Mouse (Mus musculus): ENCODE results near the gene Tor1b.

Gene Tor1b

DNA sequence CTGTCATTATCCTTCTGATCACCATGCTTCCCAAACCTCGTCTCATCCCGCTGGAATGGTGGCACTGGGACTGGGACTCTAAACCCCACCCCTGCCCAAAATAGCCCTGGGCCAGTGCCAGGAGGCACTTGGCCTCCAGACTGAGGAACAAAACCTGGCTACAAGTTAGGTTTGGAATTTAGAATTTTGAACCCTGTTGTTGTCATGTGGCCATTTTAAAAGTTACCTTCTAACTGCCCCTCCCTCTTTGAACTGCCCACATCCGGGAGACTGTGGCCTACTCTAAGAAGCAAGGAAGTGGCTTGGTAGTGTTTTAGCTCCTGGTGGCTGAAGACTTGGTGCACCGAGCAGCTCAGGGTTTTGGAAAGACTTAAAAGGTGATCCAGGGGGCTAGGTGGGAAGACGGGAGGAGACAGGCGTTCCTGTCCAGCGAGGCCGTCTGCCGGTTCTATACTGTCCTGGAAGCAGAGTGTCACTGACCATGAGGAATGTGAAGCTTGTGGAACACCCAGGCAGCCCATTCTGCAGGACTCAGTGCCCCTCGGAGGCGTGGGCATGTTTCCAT is 42.8 kb downstream of the Tor1b start:
- DNase-seq: no peak

DNA sequence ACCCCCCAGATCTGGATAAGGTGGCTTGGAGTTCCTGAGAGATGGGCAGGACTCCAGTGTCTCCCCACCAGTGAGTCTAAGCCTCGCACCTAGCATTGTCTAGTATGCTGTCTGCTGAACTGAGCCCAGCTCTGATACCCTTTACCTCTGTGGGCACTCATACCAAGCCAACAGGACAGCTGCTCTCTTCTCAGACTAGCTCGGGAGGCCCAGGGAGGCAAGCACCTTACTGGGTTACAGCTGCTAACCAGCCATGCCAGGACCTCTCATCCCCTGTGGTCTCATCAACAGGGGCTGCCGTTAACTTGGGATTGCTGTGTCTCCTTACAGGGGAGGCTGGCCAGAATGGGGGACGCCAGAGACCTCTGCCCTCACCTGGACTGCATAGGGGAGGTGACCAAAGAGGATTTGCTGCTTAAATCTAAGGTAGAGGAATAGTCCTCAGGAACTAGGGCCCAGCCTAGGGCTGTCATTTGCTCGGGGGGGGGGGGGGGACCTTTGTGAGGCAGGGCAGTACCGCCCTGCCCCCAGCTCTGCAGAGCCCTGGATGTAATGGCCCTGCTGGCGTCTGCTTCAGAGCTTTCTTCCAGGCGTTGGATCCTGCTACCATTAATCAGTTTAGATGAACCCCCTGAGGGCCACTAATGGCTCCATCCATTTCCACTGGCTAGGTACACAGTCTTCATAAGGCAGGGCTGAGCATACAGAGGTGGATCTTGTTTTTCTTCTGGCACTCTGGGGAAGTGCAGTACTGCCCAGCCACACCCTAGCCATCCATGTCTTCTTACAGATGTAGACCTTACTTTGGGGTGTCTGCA is 45.9 kb downstream of the Tor1b start:
- no peak for DNase-seq

DNA sequence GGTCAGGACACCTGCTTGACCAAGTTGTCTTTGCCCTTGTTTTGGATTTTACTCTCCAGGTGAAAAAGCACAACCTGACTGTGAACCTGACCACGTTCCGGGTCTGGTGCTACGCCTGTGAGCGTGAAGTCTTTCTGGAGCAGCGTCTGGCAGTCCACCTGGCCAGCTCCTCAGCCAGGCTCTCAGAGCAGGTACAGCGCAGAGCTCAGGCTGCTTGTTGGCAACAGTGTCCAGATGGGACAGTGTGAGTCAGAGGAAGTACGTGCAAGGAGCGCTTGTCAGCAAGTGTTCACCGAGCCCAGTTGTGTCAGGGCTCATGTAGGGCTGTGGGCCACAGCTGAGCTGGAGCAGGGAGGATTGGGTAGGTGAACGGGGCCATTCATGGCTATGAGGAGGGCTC is 50.1 kb downstream of the Tor1b start:
- DNase-seq: no peak

DNA sequence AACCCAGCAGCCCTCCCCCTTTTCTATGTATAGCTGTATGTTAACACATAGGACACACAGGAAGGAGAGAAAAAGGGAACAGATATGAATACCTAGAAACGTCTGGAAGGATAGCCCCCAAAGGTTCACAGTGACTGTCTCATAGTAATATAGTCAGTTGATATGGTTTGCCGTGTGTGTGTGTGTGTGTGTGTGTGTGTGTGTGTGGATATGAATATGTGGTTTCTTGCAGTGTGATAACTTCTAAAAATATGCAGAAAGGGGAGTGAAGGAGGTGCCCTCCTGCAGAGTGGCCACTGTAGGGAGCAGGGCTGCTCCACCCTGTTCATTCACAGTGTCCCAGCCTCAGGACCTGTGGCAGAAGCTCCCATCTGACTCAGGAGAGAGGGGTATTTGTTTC is 52.7 kb downstream of the Tor1b start:
- DNase-seq: no peak

DNA sequence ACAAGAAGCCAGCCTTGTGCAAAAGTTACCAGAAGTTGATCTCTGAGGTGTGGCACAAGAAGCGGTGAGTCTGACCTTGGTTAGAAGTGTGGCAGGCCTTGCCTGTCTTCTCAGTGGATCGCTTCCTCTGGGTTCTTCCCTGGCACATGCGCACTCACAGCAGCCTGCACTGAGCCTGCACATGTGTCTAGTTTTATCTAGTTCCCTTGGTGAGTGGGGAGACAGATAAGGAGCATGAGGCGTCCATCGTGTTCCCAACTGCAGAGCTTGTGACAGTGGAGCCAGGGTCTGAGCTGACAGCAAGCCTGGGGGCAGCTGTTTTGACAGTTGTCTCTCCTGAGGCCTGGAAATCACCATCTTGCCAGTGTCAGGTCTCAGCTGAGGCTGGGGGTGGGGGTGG is 53.7 kb downstream of the Tor1b start:
- DNase-seq: no peak

DNA sequence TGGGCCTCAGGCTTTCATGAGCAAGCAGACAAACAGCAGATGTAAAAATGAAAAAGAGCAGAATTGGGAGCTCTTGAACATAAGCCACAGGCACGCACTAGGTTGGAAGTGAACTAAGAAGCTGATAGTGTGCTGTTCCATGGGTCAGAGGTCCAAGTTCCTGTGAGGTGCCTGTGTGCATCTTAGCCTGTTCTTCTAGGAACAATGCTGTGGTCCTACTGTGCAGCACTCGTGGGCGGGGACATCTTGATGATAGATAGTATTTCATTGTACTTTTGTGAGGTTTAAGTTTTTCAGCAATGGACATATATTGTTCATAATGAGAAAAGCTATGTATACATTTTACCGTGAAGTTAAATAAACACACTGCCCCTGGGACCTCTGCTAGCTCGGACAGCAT is 54.4 kb downstream of the Tor1b start:
- no peak for DNase-seq
